Mouse (Mus musculus) CD8-positive naive resting alpha-beta T cell, adult 2 months (primary cell): ENCODE results near the gene Glud1.
"Not testable (repeated sequence)": the region's sequence is repeated elsewhere in the genome, so short reads cannot be mapped to it uniquely, and the experiment has no call there.

Experiments used
- DNase-seq, 2 experiments: peaks; one replicate each; pipeline ENCODE4 v3.0.0; 2022; ENCODE audit warnings: low read depth in 2 of 2, low spot score in 2 of 2

The Glud1 gene

DNA sequence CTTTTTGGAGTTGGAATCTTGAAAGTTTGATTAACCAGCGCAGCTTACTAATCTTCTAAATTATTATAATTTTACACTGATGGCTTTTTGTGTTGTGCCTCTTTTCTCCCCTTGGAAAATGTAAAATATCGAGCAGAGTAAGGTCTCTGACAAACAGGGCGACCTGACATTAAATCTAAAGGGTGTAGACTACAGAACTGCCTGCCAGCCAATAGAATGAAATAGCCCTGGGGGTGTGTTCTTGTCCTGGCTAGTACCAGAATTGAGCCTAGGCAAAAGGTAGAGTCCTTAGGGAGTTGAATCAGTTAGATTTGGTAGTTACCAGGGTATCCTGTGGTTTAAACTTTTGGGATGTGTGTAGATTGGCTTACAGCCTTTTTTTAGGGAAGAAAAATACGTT, 1.2 kb downstream of the Glud1 start:
- DNase-seq, result no peak

DNA sequence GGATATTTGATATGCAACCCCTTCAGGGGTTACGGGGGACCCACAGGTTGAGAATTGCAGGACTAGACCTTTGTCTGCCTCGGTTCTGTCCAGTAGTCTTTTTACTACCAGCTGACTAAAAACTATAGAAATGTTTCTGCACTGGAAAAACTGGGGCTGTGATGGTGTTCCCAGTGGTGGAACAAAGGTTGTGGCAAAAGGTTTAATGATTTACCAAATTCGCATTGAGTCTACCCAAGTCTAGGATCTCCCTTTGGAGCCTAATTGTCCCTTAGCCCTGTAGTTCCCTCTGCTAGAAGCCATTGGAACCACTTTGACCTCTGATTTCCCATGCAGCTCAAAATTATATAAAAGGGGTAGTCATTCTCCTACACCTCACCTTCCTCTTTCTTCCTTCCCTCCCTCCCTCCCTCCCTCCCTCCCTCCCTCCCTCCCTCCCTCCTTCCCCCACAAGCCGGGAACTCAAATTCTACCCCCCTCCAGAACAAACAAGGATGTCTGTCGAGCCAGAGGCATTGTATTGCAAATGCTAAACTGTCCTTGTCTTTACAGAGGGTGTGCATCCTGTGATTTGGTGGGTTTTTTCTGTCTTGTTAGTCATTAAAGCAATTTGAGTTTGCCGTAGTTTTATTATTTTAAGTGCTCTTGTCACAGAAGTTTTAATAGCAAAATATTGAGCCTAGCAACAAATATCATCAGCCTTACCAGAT, 2.0 kb downstream of the Glud1 start:
- no peak for DNase-seq

DNA sequence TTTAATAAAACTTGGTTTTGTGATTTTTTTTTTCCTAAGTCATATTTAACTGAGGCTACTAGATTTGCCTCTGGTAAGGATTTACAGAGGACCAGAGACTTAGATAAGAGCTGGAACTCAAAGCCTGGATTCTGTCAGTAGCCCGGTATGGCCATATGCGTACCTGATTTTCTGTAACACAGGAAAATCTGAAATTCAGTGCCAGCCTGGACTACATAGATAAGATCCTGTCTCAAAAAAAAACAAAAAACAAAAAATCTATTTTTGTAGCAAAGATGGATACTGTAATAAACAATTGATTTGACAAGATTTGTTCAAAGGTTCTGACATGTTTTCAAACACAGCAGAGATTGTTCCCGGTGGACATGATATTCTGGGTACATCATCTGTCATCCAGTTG, 3.1 kb downstream of the Glud1 start:
- no peak for DNase-seq

DNA sequence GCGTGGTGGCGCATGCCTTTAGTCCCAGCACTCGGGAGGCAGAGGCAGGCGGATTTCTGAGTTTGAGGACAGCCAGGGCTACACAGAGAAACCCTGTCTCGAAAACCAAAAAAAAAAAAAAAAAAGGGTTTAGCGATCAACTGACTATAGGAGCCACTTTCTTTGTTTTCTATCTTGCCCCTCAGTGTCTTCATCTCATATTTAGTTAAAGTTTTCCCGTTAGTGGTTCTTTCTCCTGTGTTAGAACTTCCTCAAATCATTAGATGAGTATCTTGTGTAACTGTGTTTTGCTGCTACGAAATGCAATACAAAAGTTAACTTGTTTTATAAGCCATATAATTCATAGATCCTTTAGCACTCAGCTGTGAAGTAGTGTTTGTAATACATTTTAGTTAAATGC, 3.9 kb downstream of the Glud1 start:
- DNase-seq, result not testable (repeated sequence)

DNA sequence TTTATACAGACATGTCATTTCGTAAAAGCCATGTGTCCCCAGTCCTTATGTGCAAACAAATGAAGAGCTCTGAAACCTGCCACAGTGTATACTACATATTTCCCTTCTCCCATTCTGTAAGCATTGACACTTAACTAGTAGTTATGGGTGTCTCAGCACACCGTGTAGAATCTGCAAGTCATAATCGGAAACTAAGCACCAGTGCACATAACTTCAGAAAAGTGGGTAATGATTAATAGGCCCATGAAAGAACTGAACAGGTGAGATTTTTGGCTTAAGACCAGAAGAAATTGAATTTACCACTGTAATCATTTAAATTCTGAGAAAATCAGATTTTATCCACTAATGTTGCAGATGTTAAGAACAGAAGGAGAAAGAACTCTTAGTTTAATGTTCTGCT, 4.3 kb downstream of the Glud1 start:
- DNase-seq, result no peak

DNA sequence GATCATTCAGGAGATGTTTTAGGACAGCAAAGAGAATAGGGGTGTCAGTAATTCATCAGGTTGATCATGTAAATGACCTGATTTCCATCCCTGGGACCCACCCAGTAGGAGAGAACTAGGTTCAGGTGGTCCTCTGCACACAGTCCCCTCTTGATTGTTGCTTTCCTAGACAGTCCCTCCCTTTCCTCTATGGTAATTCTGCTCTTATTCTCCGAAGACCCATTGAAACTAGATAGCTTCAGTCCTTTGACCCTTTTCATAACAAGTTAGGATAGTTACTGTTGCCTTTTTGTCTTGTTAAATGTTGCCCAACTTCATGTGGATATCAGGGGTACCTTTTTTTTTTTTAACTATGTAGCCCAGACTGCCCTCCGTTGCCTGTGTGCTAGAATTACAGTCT, 5.8 kb downstream of the Glud1 start:
- DNase-seq, result no peak

DNA sequence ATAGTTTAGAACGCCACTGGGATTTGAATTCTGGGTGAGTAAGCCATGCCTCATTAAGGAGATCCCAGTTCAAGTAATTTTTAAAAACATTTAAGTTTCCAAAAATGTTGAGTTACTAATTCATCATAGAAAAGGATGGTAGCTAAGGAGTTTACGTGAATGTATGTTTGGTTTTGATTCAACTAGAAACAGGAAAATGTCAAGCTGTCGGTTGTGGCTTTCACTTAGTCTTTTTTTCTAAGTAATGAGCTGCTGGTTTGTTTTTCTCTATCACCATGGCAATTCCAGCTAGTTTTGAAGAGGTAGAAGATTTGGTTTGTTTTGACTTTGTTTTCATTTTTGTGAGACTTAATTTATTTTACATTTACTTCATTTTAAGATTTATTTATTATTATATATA, 6.9 kb downstream of the Glud1 start:
- no peak for DNase-seq

DNA sequence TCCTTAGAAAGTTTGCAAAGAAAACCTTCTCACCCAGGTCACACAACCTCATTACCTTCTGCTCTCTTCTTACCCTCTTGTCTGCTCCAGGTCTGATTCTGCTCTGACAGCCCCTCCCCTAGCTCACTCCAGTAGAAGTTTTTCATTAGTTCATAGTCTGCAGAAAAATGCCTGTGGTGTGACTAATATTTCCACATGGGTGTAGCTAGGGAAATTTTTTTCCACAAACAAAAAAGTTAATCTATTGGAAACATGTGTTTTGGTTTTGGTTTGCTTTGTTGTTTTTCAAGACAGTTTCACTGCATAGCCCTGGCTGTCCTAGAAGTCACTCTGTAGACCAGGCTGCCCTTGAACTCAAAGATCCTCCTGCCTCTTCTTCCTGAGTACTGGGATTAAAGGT, 7.6 kb downstream of the Glud1 start:
- no peak for DNase-seq

DNA sequence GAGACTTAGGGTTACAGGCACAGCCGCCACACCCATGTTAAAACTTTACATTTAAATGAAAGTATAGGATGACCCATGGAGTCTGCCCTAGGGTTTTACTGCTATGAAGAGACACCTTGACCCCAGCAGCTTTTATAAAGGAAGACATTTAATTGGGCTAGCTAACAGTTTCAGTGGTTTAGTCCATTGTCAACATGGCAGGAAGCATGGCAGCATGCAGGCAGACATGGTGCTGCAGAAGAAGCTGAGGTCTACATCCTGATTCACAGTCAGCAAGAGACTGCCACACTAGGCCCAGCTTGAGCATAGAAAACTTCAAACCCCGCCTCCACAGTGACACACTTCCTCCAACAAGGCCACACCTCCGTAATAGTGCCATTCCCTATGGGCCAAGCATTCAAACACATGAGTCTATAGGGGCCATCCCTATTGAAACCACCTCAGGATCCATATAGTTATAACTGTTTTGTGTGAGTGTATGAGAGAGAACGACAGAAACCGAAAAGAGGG, 13.1 kb downstream of the Glud1 start:
- no peak for DNase-seq

DNA sequence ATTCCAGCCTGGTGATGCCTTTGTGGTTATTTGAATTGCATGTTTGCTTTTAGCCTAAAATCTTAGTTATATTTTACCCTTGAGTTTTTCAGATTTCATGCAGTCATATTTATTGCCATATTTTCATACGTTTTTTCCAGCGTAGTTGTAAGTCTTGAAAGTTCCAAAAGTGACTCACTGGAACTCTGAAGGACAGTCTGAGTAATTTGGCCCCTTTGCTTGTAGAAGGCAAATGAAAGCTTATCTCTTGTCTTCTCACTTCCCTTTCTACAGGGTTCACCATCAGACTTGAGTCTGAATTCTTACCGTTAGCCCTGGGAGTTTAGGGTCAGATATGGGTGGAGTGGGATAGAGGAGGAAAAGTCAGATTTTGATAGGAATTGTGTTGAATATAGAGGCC, 16.1 kb downstream of the Glud1 start:
- no peak for DNase-seq

DNA sequence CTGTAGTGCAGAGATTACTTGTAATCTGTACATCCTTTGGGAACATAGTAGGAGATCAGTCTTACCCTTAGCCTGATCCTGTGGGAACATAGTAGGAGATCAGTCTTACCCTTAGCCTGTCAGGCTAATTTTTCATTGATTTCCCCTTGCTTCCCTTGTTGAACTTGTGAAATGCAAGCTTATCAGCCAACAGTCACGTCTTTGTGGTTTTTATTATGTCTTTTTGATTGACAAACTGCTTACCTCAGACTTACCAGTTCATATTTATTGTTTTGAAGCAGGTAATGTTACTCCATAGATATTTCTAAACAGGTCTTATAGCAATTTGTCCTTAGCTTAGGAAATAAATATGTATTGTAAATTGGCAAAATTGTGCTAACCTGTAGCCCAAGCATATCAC, 17.1 kb downstream of the Glud1 start:
- no peak for DNase-seq

DNA sequence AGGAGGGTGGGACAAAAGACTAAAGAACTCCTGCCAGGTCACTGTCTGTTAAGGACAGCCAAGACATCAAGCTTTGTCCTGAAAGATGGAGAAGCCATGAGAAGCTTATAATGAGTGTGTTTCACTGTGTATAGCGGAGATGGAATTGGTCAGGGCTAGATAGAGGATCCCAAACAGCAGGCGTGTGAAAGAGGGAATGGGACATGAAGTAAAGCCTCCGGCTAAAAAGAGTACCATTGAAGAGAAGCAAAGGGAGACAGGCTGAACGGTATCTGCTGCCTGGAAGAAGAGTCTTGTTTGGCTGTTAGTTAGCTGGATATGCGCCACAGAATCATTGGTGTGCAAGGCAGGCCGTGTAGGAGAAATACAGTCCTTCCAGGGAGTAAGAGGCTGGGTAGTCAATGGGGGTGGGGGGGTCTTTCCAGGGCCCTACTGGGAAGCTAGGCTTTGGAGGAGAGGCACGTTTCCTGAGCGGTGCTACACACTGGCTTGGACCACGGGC, 20.2 kb downstream of the Glud1 start:
- no peak for DNase-seq

DNA sequence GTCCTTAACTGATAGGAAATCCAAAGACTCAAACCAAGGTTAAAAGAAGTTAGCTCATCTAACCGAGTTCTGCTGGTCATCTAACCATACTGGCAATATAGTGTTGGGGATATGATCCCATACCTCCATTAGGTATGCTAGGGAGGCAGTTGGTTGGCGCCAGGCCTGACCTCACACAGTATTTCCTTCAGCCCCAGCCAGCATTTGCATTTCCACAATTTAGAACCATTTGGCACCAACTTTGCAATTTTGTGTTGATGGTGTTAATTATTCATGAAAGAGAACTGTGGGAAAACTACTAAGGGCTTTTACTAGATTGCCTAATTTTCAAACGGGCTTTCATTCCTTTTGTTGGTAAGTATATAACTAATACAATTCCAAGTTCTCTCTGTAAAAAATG, 21.4 kb downstream of the Glud1 start:
- DNase-seq, result no peak

DNA sequence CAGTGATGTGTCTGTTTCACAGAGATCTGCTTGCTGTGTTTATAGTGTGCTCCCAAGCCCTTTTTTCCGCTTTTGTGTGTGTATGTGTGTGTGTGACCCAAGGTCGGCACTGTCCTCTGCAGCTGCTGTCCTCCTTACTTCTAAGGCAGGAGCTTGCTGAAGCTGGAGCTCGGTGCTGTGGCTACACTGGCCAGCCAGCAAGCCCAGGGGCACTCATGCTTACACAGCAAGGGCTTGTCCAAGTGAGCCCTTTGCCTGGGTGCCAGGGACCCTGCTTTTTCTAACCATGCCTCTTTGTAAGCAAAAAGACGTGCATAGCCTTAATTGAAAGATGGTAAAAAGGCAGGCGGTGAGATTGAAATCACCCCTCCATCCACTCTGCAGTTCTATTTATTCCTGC, 21.9 kb downstream of the Glud1 start:
- DNase-seq, result no peak

DNA sequence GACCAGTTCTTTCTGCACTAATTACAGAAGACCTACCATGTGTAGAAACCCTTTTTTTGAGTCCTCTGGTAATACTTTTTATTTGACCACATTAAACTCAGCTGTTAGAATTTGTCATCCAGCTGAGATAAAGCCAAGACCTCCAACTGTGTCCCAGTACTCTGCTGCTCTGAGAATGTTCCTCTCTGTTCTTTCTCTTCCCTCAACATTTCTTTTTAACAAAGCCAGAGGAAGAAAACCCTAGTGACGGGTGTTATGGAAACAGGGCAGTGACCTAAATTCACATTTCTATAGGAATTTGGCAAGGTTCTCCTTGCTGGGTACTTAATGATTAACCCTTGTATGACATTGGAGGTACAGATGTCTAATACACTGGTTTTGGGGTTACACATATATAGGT, 28.9 kb downstream of the Glud1 start:
- no peak for DNase-seq

DNA sequence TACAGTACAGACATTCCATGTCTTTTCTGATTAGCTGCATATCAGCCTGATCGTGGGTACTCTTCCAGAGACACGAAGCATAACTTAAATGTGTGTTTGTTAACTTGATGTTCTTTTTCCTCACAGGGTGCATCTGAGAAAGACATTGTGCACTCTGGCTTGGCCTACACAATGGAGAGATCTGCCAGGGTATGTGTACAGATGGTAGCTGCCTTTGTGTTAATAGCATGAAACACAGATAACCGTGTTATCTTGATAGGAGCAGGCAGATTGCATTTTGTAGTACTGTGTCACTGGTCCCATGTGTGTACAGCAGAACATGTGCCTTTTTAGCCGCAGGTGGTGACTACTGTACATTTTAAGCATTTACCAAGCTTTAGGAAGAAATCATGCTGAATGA, 31.5 kb downstream of the Glud1 start:
- DNase-seq, result no peak

DNA sequence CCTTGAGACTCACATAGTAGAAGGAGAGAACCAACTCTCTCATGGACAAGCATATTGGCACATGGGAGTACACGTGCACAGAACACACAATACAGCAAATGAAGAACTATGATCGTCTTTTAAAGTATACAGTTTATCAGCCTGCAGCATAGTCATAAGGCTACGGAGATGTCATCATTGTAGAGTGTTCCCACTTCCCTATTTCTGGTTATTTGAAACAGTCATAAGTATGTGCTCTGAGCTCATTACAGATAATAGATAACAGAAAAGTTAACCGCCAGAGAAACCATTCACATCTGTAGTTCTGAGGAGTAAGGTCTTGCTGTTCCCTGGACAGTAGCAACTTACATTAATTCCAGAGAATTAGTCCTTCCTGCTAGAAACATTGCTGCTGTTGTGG, 32.6 kb downstream of the Glud1 start:
- no peak for DNase-seq

DNA sequence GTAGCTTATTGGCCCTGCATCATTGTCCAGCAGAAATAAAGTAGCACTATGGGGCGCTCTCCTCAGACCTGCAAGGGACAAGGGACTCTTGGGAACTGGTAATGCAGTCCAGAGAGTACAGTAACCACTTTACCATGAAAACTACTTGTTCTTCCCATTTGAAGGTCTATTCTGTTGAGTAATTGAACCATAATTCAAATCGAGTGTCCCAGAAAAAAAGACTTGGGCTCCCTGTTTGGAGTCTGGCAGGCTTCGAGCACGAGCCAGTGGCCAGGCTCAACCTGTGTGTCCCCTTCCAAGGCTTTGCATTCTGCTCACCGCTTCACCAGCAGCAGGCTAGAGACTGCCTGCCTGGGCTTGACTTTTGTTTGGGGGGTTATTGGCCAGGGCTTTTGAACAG, 33.8 kb downstream of the Glud1 start:
- DNase-seq, result no peak

DNA sequence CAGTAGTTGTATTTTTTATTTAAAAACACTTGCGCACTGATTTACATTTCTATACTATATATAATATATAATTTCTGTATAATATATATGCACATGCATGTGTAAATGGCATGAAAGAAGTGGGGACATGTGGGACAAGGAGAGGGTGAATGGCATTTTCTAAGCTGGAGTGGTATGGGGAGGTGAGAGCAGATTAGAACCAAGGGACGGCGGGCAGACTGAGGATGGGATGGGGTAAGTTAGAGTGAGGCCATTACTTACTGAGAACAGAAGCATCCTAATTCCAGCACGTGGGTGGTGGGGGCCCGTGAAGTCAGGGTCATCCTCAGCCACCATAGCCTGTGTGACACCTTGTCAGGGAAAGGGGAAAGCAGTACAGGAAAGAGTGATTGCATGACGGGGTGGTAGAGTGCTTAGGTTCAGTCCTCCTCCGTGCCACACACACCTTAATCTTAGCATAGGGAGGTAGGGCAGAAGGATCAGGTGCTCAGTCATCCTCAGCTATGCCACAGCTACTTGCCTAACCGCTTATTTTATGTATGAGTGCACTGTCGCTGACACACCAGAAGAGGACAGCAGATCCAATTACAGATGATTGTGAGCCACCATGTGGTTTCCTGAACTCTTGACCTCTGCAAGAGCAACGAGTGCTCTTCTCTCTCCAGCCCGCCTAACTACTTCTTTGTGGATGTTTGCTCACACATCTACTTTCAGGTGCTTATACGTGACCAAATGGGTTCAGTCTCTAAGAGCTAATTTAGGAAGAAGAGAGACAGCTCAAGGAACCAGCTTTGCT, 35.4 kb downstream of the Glud1 start:
- DNase-seq, result no peak

DNA sequence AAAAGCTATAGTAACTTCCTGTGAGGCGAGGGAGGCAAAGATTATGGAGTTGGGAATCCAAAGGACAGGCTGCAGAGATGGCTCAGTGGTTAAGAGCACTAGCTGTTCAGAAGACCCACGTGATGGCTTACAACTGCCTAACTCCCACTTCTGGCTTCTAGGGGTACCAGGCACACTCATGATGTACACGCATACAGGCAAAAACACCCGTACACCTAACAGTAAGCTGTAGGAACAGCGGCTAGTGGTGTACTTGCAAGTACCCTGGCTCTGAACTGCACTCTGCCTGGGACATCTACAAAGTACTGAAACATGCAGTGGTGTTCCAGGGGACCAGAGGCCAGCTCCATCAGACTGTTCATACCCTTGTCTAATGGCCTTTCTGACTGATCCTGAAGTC, 36.6 kb downstream of the Glud1 start:
- DNase-seq, result no peak

DNA sequence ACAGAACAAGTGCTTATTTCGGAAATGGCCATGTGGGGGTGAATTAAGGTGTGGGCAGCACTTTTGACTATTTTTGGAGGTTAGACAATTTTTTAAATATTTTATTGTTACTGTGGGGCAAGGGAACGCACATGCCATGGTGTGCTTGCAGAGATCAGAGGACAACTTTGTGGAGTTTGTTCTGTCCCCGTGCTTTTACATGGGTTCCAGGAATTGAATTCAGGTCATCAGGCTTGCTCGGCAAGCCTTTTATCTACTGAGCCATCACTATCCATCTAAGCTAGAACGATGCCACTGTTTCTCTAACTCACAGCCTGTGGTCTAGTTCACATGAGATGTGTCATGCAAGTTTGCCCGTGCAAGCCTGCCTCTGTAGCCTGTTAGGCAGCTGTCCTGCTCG, 37.8 kb downstream of the Glud1 start:
- no peak for DNase-seq

DNA sequence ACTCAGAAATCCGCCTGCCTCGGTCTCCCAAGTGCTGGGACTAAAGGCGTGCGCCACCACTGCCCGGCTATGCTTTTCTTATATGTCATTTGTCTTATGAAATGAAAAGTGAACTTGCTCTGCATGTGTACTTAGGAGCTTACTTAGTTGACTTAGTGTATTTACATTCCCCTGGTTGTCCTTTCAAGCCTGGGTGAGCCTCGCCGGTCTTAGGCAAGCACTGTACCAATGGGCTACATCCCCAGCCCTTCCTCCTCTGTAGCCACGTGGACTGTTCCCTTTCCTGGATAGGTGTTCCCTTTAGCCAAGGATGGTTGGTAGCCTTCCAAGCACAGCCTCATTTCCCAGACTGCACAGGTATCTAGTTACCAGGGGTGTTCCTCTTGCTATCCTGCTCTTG, 38.5 kb downstream of the Glud1 start:
- no peak for DNase-seq

DNA sequence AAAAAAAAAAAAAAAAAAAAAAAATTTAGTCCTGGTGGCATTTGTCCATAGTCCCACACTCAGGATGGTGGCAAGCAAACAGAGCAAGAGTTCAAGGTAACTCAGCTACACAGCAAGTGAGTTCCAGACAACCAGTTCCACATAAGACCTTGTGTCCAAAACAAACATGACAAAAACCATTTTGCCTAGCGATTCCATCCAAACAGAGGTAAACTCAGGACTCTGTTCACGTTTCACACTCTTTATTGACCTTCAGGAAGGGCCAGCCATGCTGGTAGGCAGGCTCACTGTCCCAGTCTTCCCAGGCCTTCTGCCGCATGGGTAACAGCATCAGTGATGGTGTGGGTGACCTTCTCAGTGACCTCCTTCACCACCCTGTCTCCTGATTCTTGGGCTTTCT, 41.1 kb downstream of the Glud1 start:
- no peak for DNase-seq
